12 mouse cellular contexts compared by ENCODE assay signal in the genomic region with DNA sequence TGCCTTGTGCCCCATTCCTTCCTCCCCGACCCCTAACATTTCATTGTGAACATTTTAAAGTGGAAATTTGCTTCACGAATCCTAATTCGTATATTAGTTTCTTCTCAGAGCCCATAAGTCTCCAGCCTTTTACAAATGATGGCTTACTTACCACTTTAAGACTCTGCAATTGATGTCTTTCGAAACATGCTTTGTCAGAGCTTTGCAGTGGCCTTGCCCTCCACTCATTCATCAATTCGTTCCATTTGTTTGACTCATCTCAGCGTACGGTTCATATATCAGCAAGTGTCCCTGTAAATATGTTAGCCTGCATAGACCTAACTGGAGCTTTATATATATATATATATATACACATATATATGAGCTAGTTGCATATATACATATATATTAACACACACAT.
DNase-seq lines count a peak whose midpoint lies in the region.
"Had no signal": no experiment of that assay in that cellular context is flagged by ENCODE, and none has a peak within 500 bp of the region (broad histone marks: within the 10 kb centered on the region; RNA-seq: fewer than 3 reads in every experiment).

No protein-coding gene starts in this region.

- intact Hi-C loops in heart, postnatal 10 days (cut with DNase I): loop anchor here (10.0 kb wide), 1 partner anchor 137 kb away; no protein-coding TSS in a partner anchor

- peak; percentile 44 to 79 for DNase-seq in adrenal gland, adult (ENCODE audit: inconsistent age in 2 of 2, low spot score in 1 of 2)
- DNase-seq in adrenal gland, postnatal 14 days: no peak
- DNase-seq in adrenal gland, adult 8-10 months: peak; percentile 42
- DNase-seq in adrenal gland, postnatal 25 days: no peak
- DNase-seq in 3T3-L1 (ENCODE audit: low read depth, low spot score): peak; percentile 56
- DNase-seq in heart, postnatal 10 days: no peak
- DNase-seq: cerebellum, adult 11-12 months; cerebellum, adult 2 months; cerebellum, adult 9-10 months; cerebellum, postnatal 10 days; cerebellum, postnatal 25 days; forebrain, postnatal 0 days had no signal

Comparison
In these comparisons a context has a peak if more than half of its experiments do, and no peak if none do; other contexts are left out.
1. DNase-seq: peak in adrenal gland, adult (2 of 2), adrenal gland, adult 8-10 months (single experiment) and 3T3-L1 (single experiment); none in adrenal gland, postnatal 14 days (single experiment), adrenal gland, postnatal 25 days (single experiment) and heart, postnatal 10 days (0 of 2).